Mouse (Mus musculus): Measurements from ENCODE around the gene Zfp609. TPM values are rescaled to one million over a fixed set of nuclear protein-coding genes. Genes with fewer than 3 reads are reported as not detected.
A peak's percentile ranks its signal among the peaks of the same experiment; 100 is the strongest.
"Not testable (repeated sequence)": the region's sequence is repeated elsewhere in the genome, so short reads cannot be mapped to it uniquely, and the experiment has no call there.

Gene Zfp609
- polyA plus RNA-seq, 1 experiment from 2014 or later = 5.0 TPM

DNA sequence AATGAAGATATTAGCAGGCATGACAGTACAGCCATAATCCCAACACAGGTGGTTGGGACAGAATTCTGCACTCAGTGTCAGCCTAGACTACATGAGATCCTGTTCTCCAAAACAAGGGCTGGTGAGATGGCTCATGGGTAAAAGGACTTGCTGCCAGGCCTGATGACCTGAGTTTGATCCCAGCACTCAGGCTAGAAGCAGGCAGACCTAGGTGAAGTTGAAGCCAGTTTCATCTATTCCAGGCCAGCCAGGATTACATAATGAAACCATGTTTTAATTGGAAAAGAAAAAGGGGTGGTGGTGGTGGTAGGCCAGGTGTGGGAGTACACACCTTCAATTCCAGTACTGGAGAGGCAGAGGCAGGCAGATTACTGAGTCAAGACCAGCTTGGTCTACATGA is 129.4 kb downstream of the Zfp609 start:
- Histone ChIP-seq H3K9me3 (ENCODE audit: control insufficient read depth, low read length) (no peaks in the 10 kb centered on the region), H3K9ac (ENCODE audit: low read depth, low read length) (no peak overlapping the region), H3K27ac (ENCODE audit: low read depth, low read length) (no peak overlapping the region), H3K4me2 (ENCODE audit: low read length) (no peak overlapping the region), H3K4me3 (ENCODE audit: low read length) (no peak overlapping the region), H3K36me3 (ENCODE audit: control insufficient read depth, insufficient read depth, low read length) (peaks cover 36% of the 10 kb centered on the region), H3K27me3 (replicated peaks; ENCODE audit: control insufficient read depth, insufficient read depth, low read length) (no peaks in the 10 kb centered on the region), H3K4me1 (ENCODE audit: control insufficient read depth, insufficient read depth, low read depth, low read length) (no peaks in the 10 kb centered on the region; the same call in none of the 2 replicates)
- ATAC-seq = no peak

DNA sequence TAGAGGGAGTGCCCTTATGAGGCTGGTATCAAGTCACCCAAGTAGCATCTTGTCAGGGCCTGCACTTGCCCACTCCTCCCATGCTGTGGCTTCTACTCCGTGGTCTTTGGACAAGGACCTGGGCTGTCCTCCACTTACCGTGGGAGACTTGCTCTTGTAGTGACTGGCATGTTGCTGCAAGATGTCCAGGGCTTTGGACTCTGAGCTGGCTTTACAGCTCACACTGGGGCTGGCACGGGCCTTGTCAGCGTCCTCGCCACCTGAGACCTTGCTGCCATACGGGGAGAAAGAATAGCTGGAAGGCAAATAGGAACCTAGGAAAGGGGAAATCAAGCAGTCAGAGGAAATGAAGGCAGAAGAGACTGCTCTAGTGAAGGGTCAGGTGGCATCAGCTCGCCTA is 130.0 kb downstream of the Zfp609 start:
- no peak for ATAC-seq
- Histone ChIP-seq H3K4me2 (ENCODE audit: low read length) (no peak overlapping the region), H3K27me3 (replicated peaks; ENCODE audit: control insufficient read depth, insufficient read depth, low read length) (no peaks in the 10 kb centered on the region), H3K4me1 (ENCODE audit: control insufficient read depth, insufficient read depth, low read depth, low read length) (peaks cover 2% of the 10 kb centered on the region), H3K36me3 (ENCODE audit: control insufficient read depth, insufficient read depth, low read length) (peaks cover 34% of the 10 kb centered on the region), H3K4me3 (ENCODE audit: low read length) (no peak overlapping the region), H3K9me3 (ENCODE audit: control insufficient read depth, low read length) (no peaks in the 10 kb centered on the region), H3K9ac (ENCODE audit: low read depth, low read length) (no peak overlapping the region), H3K27ac (ENCODE audit: low read depth, low read length) (no peak overlapping the region)
- WGBS = 76% methylated on average over 7 of the region's 7 CpGs

DNA sequence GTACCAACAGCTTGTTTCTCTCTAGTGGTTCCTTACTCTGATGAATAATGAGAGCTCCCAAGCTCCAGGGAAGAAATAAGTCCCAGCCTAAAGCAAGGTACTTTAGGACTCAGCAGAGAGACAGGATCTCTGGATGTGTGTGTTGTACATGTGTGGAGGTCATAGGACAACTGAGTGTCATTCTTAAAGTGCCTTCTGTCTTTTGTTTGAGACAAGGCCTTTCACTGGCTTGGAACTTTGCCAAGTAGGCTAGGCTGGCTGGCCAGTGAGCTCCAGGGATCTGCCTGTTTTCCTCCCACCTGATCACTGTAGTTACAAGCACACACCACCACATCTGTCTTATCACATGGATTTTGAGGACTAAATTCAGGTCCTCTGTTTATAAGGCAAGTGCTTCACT is 131.0 kb downstream of the Zfp609 start:
- Histone ChIP-seq H3K9me3 (ENCODE audit: control insufficient read depth, low read length) (no peaks in the 10 kb centered on the region), H3K36me3 (ENCODE audit: control insufficient read depth, insufficient read depth, low read length) (peaks cover 32% of the 10 kb centered on the region), H3K4me2 (ENCODE audit: low read length) (no peak overlapping the region), H3K27ac (ENCODE audit: low read depth, low read length) (peak overlapping the region; percentile 41; the same call in 1 of the 2 replicates), H3K4me1 (ENCODE audit: control insufficient read depth, insufficient read depth, low read depth, low read length) (peaks cover 2% of the 10 kb centered on the region), H3K4me3 (ENCODE audit: low read length) (no peak overlapping the region), H3K9ac (ENCODE audit: low read depth, low read length) (no peak overlapping the region), H3K27me3 (replicated peaks; ENCODE audit: control insufficient read depth, insufficient read depth, low read length) (no peaks in the 10 kb centered on the region)
- no peak for ATAC-seq

DNA sequence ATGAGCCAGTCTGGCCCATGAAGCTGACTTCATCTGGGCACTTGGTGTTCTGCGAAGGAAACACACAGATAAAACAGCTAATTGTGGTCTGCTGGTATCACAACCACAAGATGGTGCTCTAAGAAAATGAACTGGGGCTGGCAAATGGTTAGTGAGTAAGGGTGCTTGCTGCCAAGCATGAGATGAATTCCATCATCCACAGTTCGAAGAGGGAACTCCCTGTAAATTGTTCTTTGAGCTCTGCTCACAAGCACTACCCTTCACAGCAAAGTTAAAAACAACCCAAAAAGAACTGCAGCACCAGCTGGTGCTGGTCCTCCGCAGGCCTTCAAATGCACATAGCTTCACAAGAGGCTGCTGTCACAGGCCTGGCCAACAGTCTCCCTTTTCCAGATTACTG is 131.7 kb downstream of the Zfp609 start:
- 62% methylated on average over 3 of the region's 3 CpGs for WGBS

DNA sequence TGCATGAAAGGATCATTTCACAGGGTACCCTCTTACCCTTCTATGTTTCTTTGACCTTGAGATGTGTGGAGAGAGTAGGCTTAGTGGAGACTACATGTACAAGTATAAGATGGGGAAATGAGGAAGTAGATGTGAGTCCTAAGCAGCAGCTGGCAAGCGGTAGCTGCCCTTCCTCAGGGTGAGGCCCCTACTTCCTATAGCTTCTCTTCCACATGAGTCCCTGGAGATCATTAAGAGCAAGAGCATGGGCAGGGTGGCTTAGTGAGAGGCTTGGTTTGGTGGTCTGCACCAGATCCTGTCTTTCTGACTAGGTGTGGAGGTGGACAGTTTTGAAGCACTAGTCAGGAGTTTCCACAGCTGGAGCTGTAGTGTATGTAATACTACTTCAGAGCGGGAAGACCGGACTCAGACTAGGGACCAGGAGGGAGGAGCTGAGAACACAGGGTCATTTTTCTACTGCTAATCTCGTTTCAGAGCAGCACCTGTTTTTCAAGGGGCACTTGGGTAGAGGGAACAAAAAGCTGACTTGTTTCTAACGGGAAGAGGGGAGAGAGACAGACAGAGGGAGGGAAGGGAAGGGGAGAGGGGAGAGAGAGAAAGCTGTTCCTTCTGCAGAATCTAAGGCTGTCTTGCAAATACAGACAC is 134.3 kb downstream of the Zfp609 start:
- Histone ChIP-seq H3K4me1 (ENCODE audit: control insufficient read depth, insufficient read depth, low read depth, low read length) (peaks cover 2% of the 10 kb centered on the region), H3K27ac (ENCODE audit: low read depth, low read length) (no peak overlapping the region; the same call in 1 of the 2 replicates), H3K4me3 (ENCODE audit: low read length) (no peak overlapping the region), H3K9ac (ENCODE audit: low read depth, low read length) (no peak overlapping the region), H3K4me2 (ENCODE audit: low read length) (no peak overlapping the region), H3K27me3 (replicated peaks; ENCODE audit: control insufficient read depth, insufficient read depth, low read length) (no peaks in the 10 kb centered on the region), H3K9me3 (ENCODE audit: control insufficient read depth, low read length) (no peaks in the 10 kb centered on the region), H3K36me3 (ENCODE audit: control insufficient read depth, insufficient read depth, low read length) (peaks cover 24% of the 10 kb centered on the region)
- ATAC-seq = no peak
- WGBS = 36% methylated on average over 5 of the region's 5 CpGs

More for the DNA sequence above, 131.7 kb downstream of the Zfp609 start:
- H3K4me3 ChIP-seq (ENCODE audit: low read length) = no peak overlapping the region
- H3K4me1 ChIP-seq (ENCODE audit: control insufficient read depth, insufficient read depth, low read depth, low read length) = peaks cover 2% of the 10 kb centered on the region
- no peak overlapping the region for H3K9ac ChIP-seq (ENCODE audit: low read depth, low read length)
- no peak overlapping the region for H3K4me2 ChIP-seq (ENCODE audit: low read length)
- ATAC-seq = no peak
- H3K36me3 ChIP-seq (ENCODE audit: control insufficient read depth, insufficient read depth, low read length) = peaks cover 27% of the 10 kb centered on the region
- no peaks in the 10 kb centered on the region for H3K9me3 ChIP-seq (ENCODE audit: control insufficient read depth, low read length)
- no peaks in the 10 kb centered on the region for H3K27me3 ChIP-seq (replicated peaks; ENCODE audit: control insufficient read depth, insufficient read depth, low read length)
- no peak overlapping the region for H3K27ac ChIP-seq (ENCODE audit: low read depth, low read length)

DNA sequence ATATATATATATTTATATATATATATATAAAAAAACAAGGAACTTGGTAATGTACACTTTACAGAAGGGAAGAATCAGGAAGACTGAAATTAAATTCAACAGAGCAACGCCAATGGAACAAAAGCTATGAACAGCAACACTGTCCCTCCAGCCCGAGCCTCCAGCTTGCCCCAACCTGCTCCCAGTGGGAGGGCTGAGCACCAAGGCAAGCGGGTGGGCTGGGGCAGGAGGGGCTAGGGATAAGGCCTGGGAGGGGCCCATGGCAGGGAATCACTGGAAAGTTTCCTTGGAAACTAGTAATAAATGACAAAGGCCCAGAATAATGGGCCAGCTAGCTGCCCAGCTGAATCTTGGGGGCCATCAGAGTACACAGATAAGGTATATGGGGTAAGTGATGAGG is 134.9 kb downstream of the Zfp609 start:
- ATAC-seq = no peak
- Histone ChIP-seq H3K27ac (ENCODE audit: low read depth, low read length) (no peak overlapping the region; the same call in 1 of the 2 replicates), H3K4me1 (ENCODE audit: control insufficient read depth, insufficient read depth, low read depth, low read length) (peaks cover 2% of the 10 kb centered on the region), H3K4me2 (ENCODE audit: low read length) (no peak overlapping the region), H3K36me3 (ENCODE audit: control insufficient read depth, insufficient read depth, low read length) (peaks cover 26% of the 10 kb centered on the region), H3K9me3 (ENCODE audit: control insufficient read depth, low read length) (no peaks in the 10 kb centered on the region), H3K9ac (ENCODE audit: low read depth, low read length) (peak overlapping the region; percentile 42; the same call in 1 of the 2 replicates), H3K27me3 (replicated peaks; ENCODE audit: control insufficient read depth, insufficient read depth, low read length) (no peaks in the 10 kb centered on the region), H3K4me3 (ENCODE audit: low read length) (no peak overlapping the region)
- 7% methylated on average over 3 of the region's 3 CpGs for WGBS

DNA sequence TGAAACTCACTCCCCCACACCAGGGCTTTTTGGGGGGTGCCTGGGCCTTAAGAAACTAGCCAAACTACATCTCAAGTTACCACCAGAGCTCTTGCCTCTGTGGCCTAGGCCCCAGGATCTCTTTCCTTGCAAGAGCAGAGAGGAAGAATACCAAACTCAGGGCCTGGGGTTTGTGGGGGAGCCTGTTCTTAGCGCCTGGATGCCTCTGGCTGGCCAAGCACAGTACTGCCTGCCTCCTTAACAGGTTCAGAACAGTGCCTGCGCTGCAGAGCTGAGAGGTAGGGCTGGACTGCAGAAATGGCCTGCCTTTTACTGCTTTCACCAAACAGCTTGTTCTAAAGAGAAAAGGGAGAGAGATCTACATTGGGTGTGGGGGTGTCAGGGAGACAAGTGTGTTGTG is 137.5 kb downstream of the Zfp609 start:
- not testable (repeated sequence) for H3K9me3 ChIP-seq (ENCODE audit: control insufficient read depth, low read length); H3K27ac ChIP-seq (ENCODE audit: low read depth, low read length); H3K4me1 ChIP-seq (ENCODE audit: control insufficient read depth, insufficient read depth, low read depth, low read length); H3K4me3 ChIP-seq (ENCODE audit: low read length); H3K27me3 ChIP-seq (replicated peaks; ENCODE audit: control insufficient read depth, insufficient read depth, low read length); ATAC-seq; H3K4me2 ChIP-seq (ENCODE audit: low read length); H3K9ac ChIP-seq (ENCODE audit: low read depth, low read length)
- WGBS = 82% methylated on average over 1 of the region's 2 CpGs
- peaks cover 24% of the 10 kb centered on the region for H3K36me3 ChIP-seq (ENCODE audit: control insufficient read depth, insufficient read depth, low read length)

DNA sequence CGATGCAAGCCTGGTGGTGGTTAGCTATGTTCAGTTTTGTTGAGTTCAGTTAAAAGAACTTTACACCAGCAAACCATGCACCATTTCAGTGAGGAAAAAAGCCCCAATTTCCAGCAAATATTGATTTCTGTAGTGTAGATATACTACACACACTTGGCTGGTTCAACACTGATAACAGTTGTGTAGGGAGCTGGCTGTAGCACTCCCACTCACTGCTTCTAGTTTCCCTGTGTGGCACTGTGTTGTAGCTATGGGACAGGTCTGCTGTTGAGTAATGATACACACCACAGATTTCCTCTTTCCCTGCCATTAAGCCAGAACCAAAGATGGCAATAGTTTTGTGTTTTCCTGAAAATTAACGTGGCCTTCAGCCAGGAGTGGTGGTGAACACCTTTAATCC is 142.7 kb downstream of the Zfp609 start:
- Histone ChIP-seq H3K36me3 (ENCODE audit: control insufficient read depth, insufficient read depth, low read length) (peaks cover 17% of the 10 kb centered on the region), H3K9me3 (ENCODE audit: control insufficient read depth, low read length) (no peaks in the 10 kb centered on the region), H3K4me1 (ENCODE audit: control insufficient read depth, insufficient read depth, low read depth, low read length) (peaks cover 23% of the 10 kb centered on the region), H3K27me3 (replicated peaks; ENCODE audit: control insufficient read depth, insufficient read depth, low read length) (no peaks in the 10 kb centered on the region), H3K4me3 (ENCODE audit: low read length) (no peak overlapping the region), H3K27ac (ENCODE audit: low read depth, low read length) (no peak overlapping the region), H3K4me2 (ENCODE audit: low read length) (no peak overlapping the region), H3K9ac (ENCODE audit: low read depth, low read length) (no peak overlapping the region)
- ATAC-seq = no peak
- 85% methylated on average over 2 of the region's 2 CpGs for WGBS

DNA sequence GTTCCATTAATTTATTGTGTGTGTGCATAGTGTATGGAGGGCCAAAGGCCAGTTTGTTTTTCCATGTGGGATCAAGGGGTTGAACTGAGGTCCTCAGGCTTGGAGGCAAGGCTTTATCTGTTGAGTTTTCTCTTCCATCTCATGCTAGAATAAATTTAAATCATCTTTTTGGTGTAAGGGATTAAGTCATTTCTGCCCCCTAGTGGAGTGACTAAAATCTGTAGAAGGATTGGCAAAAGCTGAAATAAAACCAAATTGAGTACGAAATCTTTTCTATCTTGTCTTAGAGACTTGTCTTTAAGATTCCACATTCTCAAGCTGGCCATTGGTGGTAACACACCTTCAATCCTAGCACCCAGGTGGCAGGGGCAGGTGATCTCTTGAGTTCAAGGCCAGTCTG is 144.4 kb downstream of the Zfp609 start:
- no peak for ATAC-seq
- Histone ChIP-seq H3K27ac (ENCODE audit: low read depth, low read length) (no peak overlapping the region), H3K4me3 (ENCODE audit: low read length) (no peak overlapping the region), H3K9ac (ENCODE audit: low read depth, low read length) (no peak overlapping the region), H3K4me1 (ENCODE audit: control insufficient read depth, insufficient read depth, low read depth, low read length) (peaks cover 40% of the 10 kb centered on the region), H3K36me3 (ENCODE audit: control insufficient read depth, insufficient read depth, low read length) (peaks cover 12% of the 10 kb centered on the region), H3K27me3 (replicated peaks; ENCODE audit: control insufficient read depth, insufficient read depth, low read length) (no peaks in the 10 kb centered on the region), H3K4me2 (ENCODE audit: low read length) (no peak overlapping the region), H3K9me3 (ENCODE audit: control insufficient read depth, low read length) (no peaks in the 10 kb centered on the region)
- WGBS = 77% methylated on average over 1 of the region's 1 CpGs

DNA sequence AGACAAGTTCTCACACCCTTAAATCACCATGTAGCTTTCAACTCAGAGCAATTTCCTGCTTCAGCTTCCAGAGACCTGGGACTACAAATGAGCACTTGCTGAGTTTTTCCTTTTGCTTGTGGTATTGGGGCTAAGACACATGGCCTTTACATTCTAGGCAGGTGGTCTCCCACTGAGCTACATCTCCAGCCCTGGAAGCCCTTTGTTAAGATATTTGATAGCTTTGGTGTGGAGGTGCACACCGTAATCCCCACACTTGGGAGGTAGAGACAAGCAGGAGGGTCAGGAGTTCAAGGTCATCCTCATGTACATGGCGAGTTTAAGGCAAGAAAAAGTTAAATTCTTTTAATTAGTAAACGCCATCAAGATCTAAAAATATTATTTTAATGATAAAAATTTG is 145.2 kb downstream of the Zfp609 start:
- no peak for ATAC-seq
- WGBS = 86% methylated on average over 3 of the region's 3 CpGs
- Histone ChIP-seq H3K9me3 (ENCODE audit: control insufficient read depth, low read length) (no peaks in the 10 kb centered on the region), H3K4me3 (ENCODE audit: low read length) (no peak overlapping the region), H3K36me3 (ENCODE audit: control insufficient read depth, insufficient read depth, low read length) (peaks cover 6% of the 10 kb centered on the region), H3K27me3 (replicated peaks; ENCODE audit: control insufficient read depth, insufficient read depth, low read length) (no peaks in the 10 kb centered on the region), H3K9ac (ENCODE audit: low read depth, low read length) (no peak overlapping the region), H3K4me2 (ENCODE audit: low read length) (no peak overlapping the region), H3K27ac (ENCODE audit: low read depth, low read length) (no peak overlapping the region), H3K4me1 (ENCODE audit: control insufficient read depth, insufficient read depth, low read depth, low read length) (peaks cover 48% of the 10 kb centered on the region)

Measured in hindbrain, embryonic 16.5 days (tissue).